Mouse (Mus musculus) hindbrain, embryonic 13.5 days (tissue): Measurements from ENCODE around the gene Fam76b. TPM values are rescaled to one million over a fixed set of nuclear protein-coding genes. Genes with fewer than 3 reads are reported as not detected.

Experiments used
- ATAC-seq: fragments of 200-750 bp; cut with Nextera tagmentation; 2 replicates; pipeline ENCODE4 v1.8.0; 2017; ENCODE audit warnings: moderate TSS enrichment; ENCODE audit not compliant: low FRiP score
- H3K27ac ChIP-seq: fragments of 300-500 bp; sonication (generic); 2 replicates; pipeline ENCODE4 v1.5.1; 2015; ENCODE audit warnings: inconsistent platforms, mild to moderate bottlenecking, moderate library complexity
- H3K27me3 ChIP-seq: fragments of 300-500 bp; sonication (generic); 2 replicates; pipeline ENCODE4 v1.6.1; 2015; ENCODE audit warnings: mild to moderate bottlenecking, inconsistent platforms
- H3K36me3 ChIP-seq: fragments of 300-500 bp; sonication (generic); 2 replicates; pipeline ENCODE4 v1.6.1; 2015; ENCODE audit warnings: mild to moderate bottlenecking, inconsistent platforms
- H3K4me1 ChIP-seq: fragments of 300-500 bp; sonication (generic); replicated peaks from 2 replicates; pipeline ENCODE4 v1.6.1; 2015; ENCODE audit warnings: inconsistent platforms
- H3K4me2 ChIP-seq: fragments of 300-500 bp; sonication (generic); 2 replicates; pipeline ENCODE4 v1.6.1; 2015; ENCODE audit warnings: inconsistent platforms, mild to moderate bottlenecking, moderate library complexity
- H3K4me3 ChIP-seq: fragments of 300-500 bp; sonication (generic); 2 replicates; pipeline ENCODE4 v1.5.1; 2015; ENCODE audit warnings: mild to moderate bottlenecking, inconsistent platforms
- H3K9ac ChIP-seq: fragments of 300-500 bp; sonication (generic); 2 replicates; pipeline ENCODE4 v1.6.1; 2015; ENCODE audit warnings: mild to moderate bottlenecking, inconsistent platforms
- H3K9me3 ChIP-seq: fragments of 300-500 bp; sonication (generic); 2 replicates; pipeline ENCODE4 v1.6.1; 2016; ENCODE audit warnings: inconsistent platforms
- WGBS: fragments of 180-500 bp; shearing (Covaris S2); methylation state at CpG from one replicate; pipeline ENCODE4 v1.1.7; 2015; 5-methylcytosine and 5-hydroxymethylcytosine counted together
- polyA plus RNA-seq: library from polyadenylated mRNA; unstranded; fragments of >200 nt; fragmentation: Nextera tagmentation; extraction: Ambion mirVana; gene quantifications from 2 replicates; pipeline ENCODE4 v1.2.1, GENCODE M21; 2015

Gene Fam76b
- polyA plus RNA-seq, 1 experiment from 2014 or later, result 23.4 TPM

GRCm38 (mm10) chr9:13904091-13904779 is 76.7 kb downstream of the Fam76b start:
- ATAC-seq, result no peak
- Histone ChIP-seq H3K36me3 (no peaks in the 10 kb centered on the region), H3K27me3 (no peaks in the 10 kb centered on the region), H3K9ac (no peak overlapping the region), H3K9me3 (no peaks in the 10 kb centered on the region), H3K27ac (no peak overlapping the region), H3K4me2 (no peak overlapping the region), H3K4me1 (no peaks in the 10 kb centered on the region), H3K4me3 (no peak overlapping the region)
- WGBS, result 87% methylated on average over 5 of the region's 5 CpGs

Other genes with a start within 250 kb of the Fam76b start
- 54.9 and 57.8 TPM in 2 replicates for gene Mtmr2, start 79.3 kb upstream of the Fam76b start, polyA plus RNA-seq
- 41.9 TPM in 2 replicates for gene Cep57, start 609 bp upstream of the Fam76b start, polyA plus RNA-seq